Mouse (Mus musculus) megakaryocyte, embryonic 14.5 days (primary cell): ENCODE data around the gene Eln.

Experiments used
- FLI1 ChIP-seq: IDR thresholded peaks from 2 replicates; pipeline ENCODE4 v1.6.1; 2012; ENCODE audit warnings: low read length, inconsistent platforms, mixed read lengths
- GATA1 ChIP-seq: IDR thresholded peaks from 3 replicates; pipeline ENCODE4 v1.6.1; 2012; ENCODE audit warnings: mixed read lengths, low read length, inconsistent platforms, borderline replicate concordance

GRCm38 (mm10) chr5:134790080-134790995 is 43.2 kb upstream of the Eln start:
- TF ChIP-seq GATA1 (no peak), FLI1 (no peak)
